ENCODE assay signal across 17 mouse cellular contexts in the genomic region with DNA sequence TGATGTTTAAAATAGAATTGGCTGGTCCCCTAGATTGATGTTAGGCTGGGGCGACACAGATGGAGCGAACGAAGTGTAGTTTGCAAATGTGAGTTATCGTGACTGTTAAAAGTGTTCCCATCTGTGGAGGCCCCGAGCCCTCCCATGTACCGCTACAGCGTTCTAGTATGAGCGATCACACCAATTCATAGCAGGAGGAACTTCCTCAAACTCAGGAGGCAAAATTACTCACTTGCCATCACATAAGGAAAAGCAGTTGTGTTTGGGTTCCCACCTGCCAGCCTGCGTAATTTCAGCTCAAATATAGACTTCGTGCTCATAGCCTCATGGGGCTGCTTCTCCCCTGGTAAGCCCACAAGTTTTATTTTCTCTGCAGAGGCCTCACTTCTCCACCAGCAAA.
A peak's percentile ranks its signal among the peaks of the same experiment; 100 is the strongest.
DNase-seq lines count a peak whose midpoint lies in the region; ATAC-seq and TF ChIP-seq lines count a peak whose summit lies in the region.
"Had no signal": no experiment of that assay in that cellular context is flagged by ENCODE, and none has a peak within 500 bp of the region (broad histone marks: within the 10 kb centered on the region; RNA-seq: fewer than 3 reads in every experiment).

No protein-coding gene starts in this region.

- H3K27ac ChIP-seq in hindbrain, postnatal 0 days: no peak overlapping the region
- no peak overlapping the region for H3K27ac ChIP-seq in forebrain, embryonic 14.5 days (ENCODE audit: low read depth, low read length)
- H3K27ac ChIP-seq: gastrocnemius, adult 2 months; limb, embryonic 15.5 days; stomach, postnatal 0 days had no signal

- no peaks in the 10 kb centered on the region for H3K9me3 ChIP-seq in hindbrain, postnatal 0 days (ENCODE audit: low read length)
- H3K9me3 ChIP-seq in forebrain, embryonic 14.5 days (replicated peaks; ENCODE audit: control insufficient read depth, low read length): no peaks in the 10 kb centered on the region
- H3K9me3 ChIP-seq: limb, embryonic 15.5 days had no signal

- no peak overlapping the region for H3K4me2 ChIP-seq in hindbrain, postnatal 0 days (ENCODE audit: low read depth, low read length)
- no peak overlapping the region for H3K4me2 ChIP-seq in forebrain, embryonic 14.5 days (ENCODE audit: low read length)
- H3K4me2 ChIP-seq: limb, embryonic 15.5 days had no signal

- no peaks in the 10 kb centered on the region for H3K36me3 ChIP-seq in hindbrain, postnatal 0 days (ENCODE audit: insufficient read depth, low read length)
- no peaks in the 10 kb centered on the region for H3K36me3 ChIP-seq in forebrain, embryonic 14.5 days (ENCODE audit: control insufficient read depth, insufficient read depth, low read length)
- H3K36me3 ChIP-seq: limb, embryonic 15.5 days had no signal

- no peak for ATAC-seq in hindbrain, postnatal 0 days
- no peak for ATAC-seq in forebrain, embryonic 14.5 days

- no peak overlapping the region for H3K4me3 ChIP-seq in hindbrain, postnatal 0 days (ENCODE audit: low read length)
- H3K4me3 ChIP-seq in forebrain, embryonic 14.5 days (ENCODE audit: low read depth, low read length): no peak overlapping the region
- H3K4me3 ChIP-seq: gastrocnemius, adult 2 months; limb, embryonic 15.5 days had no signal

- H3K9ac ChIP-seq in hindbrain, postnatal 0 days (replicated peaks; ENCODE audit: low read length): no peak overlapping the region
- H3K9ac ChIP-seq in forebrain, embryonic 14.5 days (ENCODE audit: low read length): no peak overlapping the region
- H3K9ac ChIP-seq: limb, embryonic 15.5 days had no signal

- DNase-seq in frontal cortex, postnatal 14 days (ENCODE audit: low spot score in 2 of 2): peak; percentile 44 to 78
- DNase-seq in layer of hippocampus, adult 9-10 months (ENCODE audit: low spot score): peak; percentile 51
- DNase-seq in left cerebral cortex, adult 9 months (ENCODE audit: low spot score in 2 of 2): peak; percentile 77 to 85
- peak; percentile 76 for DNase-seq in right cerebral cortex, postnatal 25 days
- no peak for DNase-seq in kidney, postnatal 25 days
- DNase-seq in hindbrain, postnatal 0 days (ENCODE audit: low spot score): no peak
- no peak for DNase-seq in spleen, postnatal 4 days (ENCODE audit: low spot score in 2 of 2)
- DNase-seq in forebrain, embryonic 14.5 days (ENCODE audit: low spot score): no peak
- DNase-seq: adrenal gland, adult 8-10 months; cerebellum, adult 8-10 months; gastrocnemius, adult 2 months; heart, adult 18-20 months; kidney, postnatal 14 days; lung, adult 2 months; thymus, postnatal 4 days had no signal

- H3K27me3 ChIP-seq in hindbrain, postnatal 0 days (ENCODE audit: insufficient read depth, low read length): no peaks in the 10 kb centered on the region
- no peaks in the 10 kb centered on the region for H3K27me3 ChIP-seq in forebrain, embryonic 14.5 days (replicated peaks; ENCODE audit: control insufficient read depth, insufficient read depth, low read length)
- H3K27me3 ChIP-seq: limb, embryonic 15.5 days had no signal

- 93% methylated on average over 10 of the region's 10 CpGs for WGBS in hindbrain, postnatal 0 days
- WGBS in forebrain, embryonic 14.5 days: 95% methylated on average over 10 of the region's 10 CpGs

- no peak for TF ChIP-seq CTCF in hindbrain, postnatal 0 days (IDR thresholded peaks at IDR 0.05; ENCODE audit: low read depth)

- no peaks in the 10 kb centered on the region for H3K4me1 ChIP-seq in hindbrain, postnatal 0 days (ENCODE audit: insufficient read depth, low read length)
- no peaks in the 10 kb centered on the region for H3K4me1 ChIP-seq in forebrain, embryonic 14.5 days (ENCODE audit: control insufficient read depth, insufficient read depth, low read length)
- H3K4me1 ChIP-seq: limb, embryonic 15.5 days had no signal

Comparison
In these comparisons a context has a peak if more than half of its experiments do, and no peak if none do; other contexts are left out.
1. DNase-seq: peak in frontal cortex, postnatal 14 days (2 of 2), layer of hippocampus, adult 9-10 months (single experiment), left cerebral cortex, adult 9 months (2 of 2) and right cerebral cortex, postnatal 25 days (single experiment); none in kidney, postnatal 25 days (0 of 2), hindbrain, postnatal 0 days (single experiment), spleen, postnatal 4 days (0 of 2) and forebrain, embryonic 14.5 days (single experiment).